Mouse (Mus musculus) limb, embryonic 12.5 days (tissue): ENCODE measurements at regions not wholly inside any gene's neighbourhood (a gene's known extent, or its start where the extent isn't known, plus 50 kb on each side); places are given as distances from the start of the nearest gene placed in this dataset.
"Not testable (repeated sequence)": the region's sequence is repeated elsewhere in the genome, so short reads cannot be mapped to it uniquely, and the experiment has no call there.

Experiments used
- ATAC-seq: fragments of 200-750 bp; cut with Nextera tagmentation; 2 replicates; pipeline ENCODE4 v1.8.0; 2017; ENCODE audit warnings: low read depth, moderate TSS enrichment; ENCODE audit not compliant: insufficient number of reproducible peaks, insufficient read depth, low FRiP score, low TSS enrichment
- H3K27ac ChIP-seq: fragments of 300-500 bp; sonication (generic); 2 replicates; pipeline ENCODE4 v1.5.1; 2016; ENCODE audit warnings: mild to moderate bottlenecking, moderate library complexity
- H3K27me3 ChIP-seq: fragments of 300-500 bp; sonication (generic); 2 replicates; pipeline ENCODE4 v1.6.1; 2016; ENCODE audit warnings: mild to moderate bottlenecking, moderate library complexity
- H3K36me3 ChIP-seq: fragments of 300-500 bp; sonication (generic); 2 replicates; pipeline ENCODE4 v1.6.1; 2016; ENCODE audit warnings: mild to moderate bottlenecking, moderate library complexity
- H3K4me1 ChIP-seq: fragments of 300-500 bp; sonication (generic); replicated peaks from 2 replicates; pipeline ENCODE4 v1.6.1; 2016
- H3K4me2 ChIP-seq: fragments of 300-500 bp; sonication (generic); 2 replicates; pipeline ENCODE4 v1.6.1; 2016; ENCODE audit warnings: mild to moderate bottlenecking, moderate library complexity
- H3K4me3 ChIP-seq: fragments of 300-500 bp; sonication (generic); replicated peaks from 2 replicates; pipeline ENCODE4 v1.5.1; 2016; ENCODE audit warnings: mild to moderate bottlenecking
- H3K9ac ChIP-seq: fragments of 300-500 bp; sonication (generic); replicated peaks from 2 replicates; pipeline ENCODE4 v1.6.1; 2016; ENCODE audit warnings: mild to moderate bottlenecking, moderate library complexity
- H3K9me3 ChIP-seq: fragments of 300-500 bp; sonication (generic); 2 replicates; pipeline ENCODE4 v1.6.1; 2016; ENCODE audit warnings: mild to moderate bottlenecking, moderate library complexity
- WGBS: fragments of 180-500 bp; shearing (Covaris S2); methylation state at CpG from one replicate; pipeline ENCODE4 v1.1.7; 2016; 5-methylcytosine and 5-hydroxymethylcytosine counted together

DNA sequence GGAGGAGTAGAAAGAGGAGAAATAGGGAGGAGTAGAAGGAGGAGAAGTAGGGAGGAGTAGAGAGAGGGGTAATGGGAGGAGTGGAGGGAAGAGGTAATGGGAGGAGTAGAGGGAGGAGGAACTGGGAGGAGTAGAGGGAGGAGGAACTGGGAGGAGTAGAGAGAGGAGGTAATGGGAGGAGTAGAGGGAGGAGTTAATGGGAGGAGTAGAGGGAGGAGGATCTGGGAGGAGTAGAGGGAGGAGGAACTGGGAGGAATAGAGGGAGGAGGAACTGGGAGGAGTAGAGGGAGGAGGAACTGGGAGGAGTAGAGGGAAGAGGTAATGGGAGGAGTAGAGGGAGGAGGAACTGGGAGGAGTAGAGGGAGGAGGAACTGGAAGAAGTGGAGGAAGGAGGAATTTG is 200.0 kb upstream of the Sesn3 start:
- ATAC-seq, H3K27me3 ChIP-seq, H3K4me3 ChIP-seq, H3K9me3 ChIP-seq, H3K9ac ChIP-seq, H3K4me1 ChIP-seq, H3K4me2 ChIP-seq, H3K27ac ChIP-seq, H3K36me3 ChIP-seq: not testable (repeated sequence)

DNA sequence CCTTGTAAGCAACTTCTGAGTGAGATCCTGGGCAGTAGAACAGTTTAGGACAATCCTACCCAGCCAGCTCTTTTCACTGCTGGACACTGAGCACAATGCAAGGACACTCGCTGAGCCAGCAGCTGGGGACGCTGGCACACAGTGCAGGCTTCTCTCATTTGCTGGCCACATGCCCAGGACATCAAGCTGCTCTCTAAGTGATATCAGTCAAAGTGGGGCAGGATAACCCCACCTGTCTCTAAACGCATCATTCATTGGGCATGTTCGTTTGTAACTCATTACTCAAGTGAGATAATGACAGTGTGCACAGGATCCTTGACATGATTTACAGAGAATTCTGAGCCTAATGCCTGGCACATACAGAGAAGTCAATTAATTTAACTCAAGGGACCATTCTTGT is 199.4 kb upstream of the Sesn3 start:
- Histone ChIP-seq H3K4me1 (no peaks in the 10 kb centered on the region), H3K4me2 (no peak overlapping the region), H3K4me3 (no peak overlapping the region), H3K27me3 (no peaks in the 10 kb centered on the region), H3K36me3 (no peaks in the 10 kb centered on the region), H3K9ac (no peak overlapping the region), H3K27ac (no peak overlapping the region), H3K9me3 (no peaks in the 10 kb centered on the region)
- no peak for ATAC-seq
- WGBS: 77% methylated on average over 4 of the region's 4 CpGs

DNA sequence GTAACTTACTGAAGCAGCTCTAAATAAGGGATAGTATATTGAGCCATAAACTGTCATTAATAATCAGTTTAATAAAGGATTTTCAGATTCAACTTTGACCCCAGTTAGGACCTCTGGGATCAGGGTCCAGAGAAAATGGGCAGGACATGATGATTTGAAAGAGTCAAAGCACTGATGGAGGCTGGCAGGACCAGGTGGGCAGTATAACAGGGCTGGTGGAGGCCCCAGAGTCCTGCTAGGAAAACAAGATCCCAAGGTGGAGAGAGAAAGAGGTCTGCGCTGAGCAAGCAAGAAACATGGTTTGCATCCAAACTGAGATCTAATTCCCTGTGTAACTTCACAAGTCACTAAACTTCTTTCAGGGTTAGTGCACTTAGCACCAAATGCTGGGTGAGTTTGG is 199.0 kb upstream of the Sesn3 start:
- 87% methylated on average over 1 of the region's 1 CpGs for WGBS
- Histone ChIP-seq H3K4me3 (no peak overlapping the region), H3K4me1 (no peaks in the 10 kb centered on the region), H3K27me3 (no peaks in the 10 kb centered on the region), H3K27ac (no peak overlapping the region), H3K9me3 (no peaks in the 10 kb centered on the region), H3K36me3 (no peaks in the 10 kb centered on the region), H3K4me2 (no peak overlapping the region), H3K9ac (no peak overlapping the region)
- no peak for ATAC-seq

DNA sequence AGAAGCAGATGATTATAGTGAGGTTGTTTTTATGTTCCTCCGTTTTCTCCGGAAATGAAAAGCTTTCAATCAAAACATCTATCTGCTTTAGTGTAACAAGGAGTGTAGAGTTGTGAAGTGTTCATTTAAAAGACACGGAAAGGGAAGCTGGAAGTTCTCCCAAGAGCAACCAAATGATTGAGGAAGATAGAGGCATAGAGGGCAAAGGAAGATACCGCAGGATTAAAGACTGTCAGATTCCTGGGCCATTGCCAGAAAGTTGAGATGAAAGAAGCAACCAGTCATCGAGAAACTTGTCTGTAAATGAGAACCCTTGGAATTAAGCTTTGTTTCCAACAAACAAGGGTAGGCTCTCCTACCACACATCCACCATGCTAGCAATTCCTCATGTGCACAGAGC is 198.1 kb upstream of the Sesn3 start:
- no peaks in the 10 kb centered on the region for H3K36me3 ChIP-seq
- no peak overlapping the region for H3K4me2 ChIP-seq
- H3K9me3 ChIP-seq: no peaks in the 10 kb centered on the region
- 83% methylated on average over 5 of the region's 5 CpGs for WGBS
- no peak overlapping the region for H3K4me3 ChIP-seq
- H3K27me3 ChIP-seq: no peaks in the 10 kb centered on the region
- H3K27ac ChIP-seq: no peak overlapping the region
- ATAC-seq: no peak
- no peak overlapping the region for H3K9ac ChIP-seq
- H3K4me1 ChIP-seq: no peaks in the 10 kb centered on the region

DNA sequence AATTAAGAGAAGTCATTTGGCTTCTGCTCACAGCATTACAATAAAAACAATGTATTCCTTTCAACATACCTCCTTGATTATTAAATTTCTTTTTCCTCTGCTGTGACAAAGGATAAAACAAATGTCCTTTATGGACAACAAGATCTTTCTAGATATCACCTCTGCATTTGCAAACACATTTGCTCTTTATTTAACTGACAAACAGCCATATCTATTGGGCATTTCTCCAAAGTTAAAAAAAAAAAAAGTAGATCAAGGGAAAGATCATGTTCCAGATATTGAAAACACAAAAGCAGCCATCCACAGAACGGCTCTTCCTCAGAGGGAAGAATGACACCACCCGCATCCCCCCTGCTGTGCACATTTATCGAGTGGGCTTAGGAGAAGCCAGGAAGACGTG is 193.7 kb upstream of the Sesn3 start:
- 62% methylated on average over 4 of the region's 4 CpGs for WGBS

DNA sequence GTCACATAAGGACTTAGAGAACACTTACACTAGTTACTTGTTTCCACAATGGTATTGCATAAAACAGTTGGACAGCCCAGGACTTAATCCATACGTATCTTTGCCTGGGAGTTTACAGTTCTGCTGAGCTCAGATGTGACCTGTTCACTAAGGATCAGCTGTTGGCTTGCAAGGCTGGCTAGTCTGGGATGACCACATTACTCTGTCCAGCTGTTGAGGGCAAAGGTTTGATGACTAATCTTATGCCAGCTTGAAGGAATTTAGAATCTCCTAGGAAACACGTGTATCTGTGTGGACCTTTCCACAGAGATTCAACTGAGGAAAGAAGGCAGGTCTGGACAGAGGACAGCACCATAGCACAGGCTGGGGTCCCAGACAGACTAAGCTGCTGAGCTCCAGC is 188.7 kb upstream of the Sesn3 start:
- WGBS: 68% methylated on average over 2 of the region's 2 CpGs
- Histone ChIP-seq H3K4me2 (no peak overlapping the region), H3K27ac (no peak overlapping the region), H3K9ac (no peak overlapping the region), H3K36me3 (no peaks in the 10 kb centered on the region), H3K4me1 (peaks cover 14% of the 10 kb centered on the region; the same call in 1 of the 2 replicates), H3K9me3 (no peaks in the 10 kb centered on the region), H3K27me3 (no peaks in the 10 kb centered on the region), H3K4me3 (no peak overlapping the region)
- ATAC-seq: no peak

More for the DNA sequence above, 193.7 kb upstream of the Sesn3 start:
- ATAC-seq: no peak
- Histone ChIP-seq H3K9me3 (no peaks in the 10 kb centered on the region), H3K4me3 (no peak overlapping the region), H3K27ac (no peak overlapping the region), H3K9ac (no peak overlapping the region), H3K4me2 (no peak overlapping the region), H3K27me3 (no peaks in the 10 kb centered on the region), H3K36me3 (no peaks in the 10 kb centered on the region), H3K4me1 (no peaks in the 10 kb centered on the region)

DNA sequence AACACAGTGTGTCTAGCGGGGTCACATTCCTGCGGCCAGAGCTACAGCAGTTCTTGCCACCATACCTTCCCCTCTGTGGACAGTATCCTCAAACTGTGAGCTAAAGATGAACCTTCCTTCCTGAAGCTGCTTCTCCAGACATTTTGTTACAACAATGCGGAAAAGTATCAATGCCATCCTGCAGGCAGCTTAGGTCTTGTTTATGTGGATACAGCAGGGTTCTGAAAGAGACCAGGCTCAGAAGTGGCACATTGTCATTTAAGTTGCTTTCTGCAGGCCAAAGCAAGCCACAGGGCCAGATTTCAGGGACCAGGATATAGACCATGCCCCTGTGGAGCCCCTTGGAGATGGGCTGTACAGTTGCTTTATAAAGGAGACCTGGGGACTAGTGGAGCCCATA is 188.3 kb upstream of the Sesn3 start:
- H3K27me3 ChIP-seq: no peaks in the 10 kb centered on the region
- no peak overlapping the region for H3K9ac ChIP-seq
- H3K9me3 ChIP-seq: no peaks in the 10 kb centered on the region
- peaks cover 14% of the 10 kb centered on the region; the same call in 1 of the 2 replicates for H3K4me1 ChIP-seq
- 91% methylated on average over 3 of the region's 3 CpGs for WGBS
- ATAC-seq: no peak
- H3K4me2 ChIP-seq: no peak overlapping the region
- no peak overlapping the region for H3K27ac ChIP-seq
- H3K36me3 ChIP-seq: no peaks in the 10 kb centered on the region
- H3K4me3 ChIP-seq: no peak overlapping the region

DNA sequence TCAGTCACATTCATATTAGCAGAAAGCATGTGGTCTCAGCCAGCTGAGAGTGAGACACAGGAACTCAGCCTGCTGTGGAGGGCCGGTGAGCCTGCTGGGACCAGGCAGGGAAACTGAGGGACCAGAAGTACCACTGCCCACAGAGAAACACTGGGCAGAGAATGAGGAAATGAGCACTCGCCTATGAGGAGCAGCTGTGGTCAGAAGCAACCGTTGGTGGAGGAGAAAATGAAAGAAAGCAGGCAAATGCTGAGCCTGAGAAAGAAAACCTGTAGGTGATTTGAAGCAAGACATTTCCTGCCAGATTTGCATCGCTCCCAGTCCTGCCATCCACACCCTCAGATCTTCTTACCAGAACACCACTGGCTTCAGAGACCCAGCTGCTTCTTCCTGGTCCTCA is 187.0 kb upstream of the Sesn3 start:
- no peaks in the 10 kb centered on the region for H3K9me3 ChIP-seq

DNA sequence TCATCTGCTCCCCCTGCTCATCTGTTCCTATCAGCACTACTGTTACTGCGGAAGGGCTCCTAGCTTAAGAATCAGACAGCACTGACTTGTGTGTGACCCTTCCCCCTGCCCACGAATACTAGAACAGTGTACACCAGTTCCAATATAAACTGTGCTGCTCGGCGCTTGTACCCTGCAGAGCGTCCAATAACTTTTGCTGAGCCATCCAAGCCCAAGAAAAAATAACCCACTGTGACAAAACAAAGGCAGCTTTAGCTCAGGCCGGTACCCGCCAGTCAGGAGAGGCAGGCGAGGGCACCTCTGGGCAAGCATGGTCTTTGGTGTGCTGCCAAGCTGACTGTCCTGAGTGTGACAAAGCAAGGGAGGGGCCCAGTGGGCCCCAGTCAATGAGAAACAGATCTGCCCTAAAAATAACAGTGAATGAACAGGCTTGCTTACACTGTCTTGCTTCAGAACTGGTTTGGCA is 185.0 kb upstream of the Sesn3 start:
- 75% methylated on average over 8 of the region's 8 CpGs for WGBS
- H3K27ac ChIP-seq: 0 out of 2 replicates have a peak overlapping the region, but pooled peaks have one; percentile 0
- peaks cover 20% of the 10 kb centered on the region; the same call in 1 of the 2 replicates for H3K4me1 ChIP-seq
- no peak overlapping the region for H3K9ac ChIP-seq
- no peaks in the 10 kb centered on the region for H3K36me3 ChIP-seq
- H3K4me3 ChIP-seq: no peak overlapping the region
- H3K27me3 ChIP-seq: no peaks in the 10 kb centered on the region
- no peaks in the 10 kb centered on the region for H3K9me3 ChIP-seq
- ATAC-seq: peak; percentile 58; the same call in 1 of the 2 replicates
- no peak overlapping the region for H3K4me2 ChIP-seq

More for the DNA sequence above, 187.0 kb upstream of the Sesn3 start:
- H3K4me2 ChIP-seq: no peak overlapping the region
- WGBS: 58% methylated on average over 4 of the region's 4 CpGs
- no peak overlapping the region for H3K9ac ChIP-seq
- H3K4me3 ChIP-seq: no peak overlapping the region
- peak overlapping the region; percentile 46; the same call in 1 of the 2 replicates for H3K27ac ChIP-seq
- H3K27me3 ChIP-seq: no peaks in the 10 kb centered on the region
- peaks cover 14% of the 10 kb centered on the region; the same call in 1 of the 2 replicates for H3K4me1 ChIP-seq
- H3K36me3 ChIP-seq: no peaks in the 10 kb centered on the region
- no peak for ATAC-seq

DNA sequence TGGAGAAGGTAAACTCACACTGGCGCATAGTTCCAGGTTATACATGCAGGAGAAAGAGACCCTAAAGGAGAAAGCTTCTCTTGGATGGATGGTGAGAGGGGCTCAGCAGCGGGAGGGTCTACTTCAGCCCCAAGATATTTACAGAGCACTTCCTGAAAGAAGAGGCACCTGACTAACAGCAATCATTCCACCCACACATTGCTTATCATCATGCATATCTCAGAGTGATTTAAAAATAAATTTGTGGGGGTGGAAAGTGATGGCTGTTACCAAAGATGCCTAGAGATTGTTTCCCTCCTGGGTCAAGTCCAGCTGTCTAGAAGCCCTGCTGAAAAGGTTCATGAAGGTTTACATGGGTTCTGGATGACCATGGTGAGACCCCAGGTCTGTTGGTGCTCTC is 184.4 kb upstream of the Sesn3 start:
- no peaks in the 10 kb centered on the region for H3K9me3 ChIP-seq
- no peak overlapping the region for H3K4me3 ChIP-seq
- H3K9ac ChIP-seq: no peak overlapping the region
- no peaks in the 10 kb centered on the region for H3K27me3 ChIP-seq
- no peaks in the 10 kb centered on the region for H3K36me3 ChIP-seq
- 93% methylated on average over 2 of the region's 2 CpGs for WGBS
- no peak for ATAC-seq
- H3K4me1 ChIP-seq: peaks cover 20% of the 10 kb centered on the region; the same call in 1 of the 2 replicates
- no peak overlapping the region for H3K4me2 ChIP-seq
- H3K27ac ChIP-seq: 0 out of 2 replicates have a peak overlapping the region, but pooled peaks have one; percentile 0

DNA sequence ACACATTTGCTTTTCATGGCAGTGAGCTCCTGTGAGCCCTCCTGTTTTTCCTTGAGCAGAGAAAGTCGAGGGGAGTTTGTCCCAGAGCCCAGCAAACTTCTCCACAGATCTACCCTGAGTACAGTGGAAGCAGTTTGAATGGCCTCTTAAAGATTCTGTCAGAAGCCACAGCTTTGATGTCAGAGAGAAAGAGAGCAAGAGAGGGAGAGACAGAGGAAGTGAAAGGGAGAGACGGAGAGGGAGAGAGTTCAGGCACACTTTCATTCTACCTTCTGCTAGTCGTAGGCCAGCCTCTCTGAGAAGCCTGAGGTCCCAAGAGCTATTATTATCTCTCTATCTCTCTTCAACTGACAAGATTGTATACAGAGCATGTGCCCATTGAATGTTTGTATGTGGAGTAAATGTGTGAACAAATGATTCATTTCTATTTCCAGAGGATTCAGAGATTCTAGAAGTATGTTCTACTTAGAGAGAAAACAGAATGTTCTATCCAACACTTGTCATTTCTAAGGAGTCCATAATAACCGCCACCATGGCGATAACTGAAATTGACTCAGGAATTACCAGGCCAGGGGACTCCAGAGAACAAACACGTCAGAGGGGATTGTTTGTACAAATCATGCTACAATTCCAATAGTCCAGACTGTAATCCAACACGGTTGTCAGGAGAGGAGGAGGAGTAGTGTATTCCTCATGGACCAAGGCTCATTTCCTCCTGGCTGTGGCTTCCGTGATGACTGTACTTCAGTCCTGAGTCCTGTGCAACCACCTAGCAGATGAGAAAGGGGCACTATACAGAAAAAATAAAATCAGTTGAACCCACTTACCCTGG is 183.6 kb upstream of the Sesn3 start:
- H3K4me2 ChIP-seq: no peak overlapping the region
- no peak for ATAC-seq
- peaks cover 20% of the 10 kb centered on the region; the same call in 1 of the 2 replicates for H3K4me1 ChIP-seq
- H3K36me3 ChIP-seq: no peaks in the 10 kb centered on the region
- no peak overlapping the region for H3K27ac ChIP-seq
- no peaks in the 10 kb centered on the region for H3K27me3 ChIP-seq
- no peak overlapping the region for H3K4me3 ChIP-seq
- H3K9ac ChIP-seq: no peak overlapping the region
- 81% methylated on average over 8 of the region's 8 CpGs for WGBS
- H3K9me3 ChIP-seq: no peaks in the 10 kb centered on the region
